Mouse (Mus musculus): ENCODE data around the gene Odf3b.

Gene Odf3b

DNA sequence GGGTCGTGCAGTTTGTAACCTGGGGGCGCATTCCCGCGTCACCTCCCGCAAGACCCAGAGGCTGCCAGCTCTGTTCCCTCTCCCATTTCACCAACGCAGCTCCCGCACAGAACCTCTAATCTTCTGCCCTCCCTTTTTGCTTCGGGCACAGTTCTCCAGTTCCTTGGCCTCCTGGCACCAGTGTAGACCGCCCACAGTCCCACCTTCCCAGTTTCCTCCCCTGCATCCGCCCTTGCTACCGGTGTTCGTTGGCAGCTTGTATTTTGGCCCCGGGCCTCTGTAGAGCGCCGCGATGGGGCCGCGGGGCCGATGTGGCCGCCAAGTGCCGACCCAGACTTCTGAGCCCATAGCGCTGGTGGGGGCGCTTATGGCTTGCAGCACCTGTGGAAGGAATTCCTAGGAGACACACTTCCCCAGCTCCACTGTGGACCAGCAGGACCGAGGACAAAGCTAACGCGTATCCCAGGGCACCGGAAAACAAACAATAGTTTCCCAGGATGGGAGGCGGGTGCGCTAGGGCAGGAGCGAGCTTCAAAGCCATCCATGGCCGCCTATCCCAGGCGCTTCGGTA is at the start of gene Odf3b:
Odf3b (minus strand) TSS at position 452 of the 571 bp plus-strand sequence.
- DNase-seq (ENCODE audit: low spot score): no peak

DNA sequence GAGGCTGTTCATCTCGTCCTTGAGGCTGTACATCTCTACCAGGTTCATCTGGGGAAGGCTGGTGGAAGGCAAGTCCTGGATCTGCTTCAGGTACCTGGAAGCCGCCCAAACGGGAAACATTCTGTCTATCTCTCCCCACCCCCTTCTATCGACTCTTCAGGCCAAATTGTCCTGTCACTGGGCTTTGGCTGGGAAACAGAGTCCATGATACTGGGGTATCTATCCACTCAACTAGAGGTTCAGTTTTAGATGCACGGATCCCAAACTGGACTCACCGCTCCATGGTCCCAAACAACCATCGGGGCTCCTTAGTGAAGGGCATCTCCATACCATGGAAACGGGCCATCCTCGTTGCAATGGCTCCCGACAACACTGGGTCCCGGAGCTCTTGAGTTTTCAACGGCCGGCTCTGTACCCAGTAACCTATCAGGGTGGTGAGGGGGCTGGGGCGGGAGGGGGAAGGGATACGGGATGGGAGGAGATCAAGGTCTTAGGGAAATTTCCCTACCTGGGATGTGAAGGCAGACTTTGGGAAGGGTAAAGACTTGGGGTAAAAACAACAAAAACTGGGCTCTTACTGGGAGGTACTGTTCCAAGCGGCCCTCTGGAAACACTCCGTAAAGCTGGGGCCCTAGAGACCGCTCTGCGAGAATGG is 49.2 kb upstream of the Odf3b start:
- no peak for DNase-seq (ENCODE audit: low spot score)

DNA sequence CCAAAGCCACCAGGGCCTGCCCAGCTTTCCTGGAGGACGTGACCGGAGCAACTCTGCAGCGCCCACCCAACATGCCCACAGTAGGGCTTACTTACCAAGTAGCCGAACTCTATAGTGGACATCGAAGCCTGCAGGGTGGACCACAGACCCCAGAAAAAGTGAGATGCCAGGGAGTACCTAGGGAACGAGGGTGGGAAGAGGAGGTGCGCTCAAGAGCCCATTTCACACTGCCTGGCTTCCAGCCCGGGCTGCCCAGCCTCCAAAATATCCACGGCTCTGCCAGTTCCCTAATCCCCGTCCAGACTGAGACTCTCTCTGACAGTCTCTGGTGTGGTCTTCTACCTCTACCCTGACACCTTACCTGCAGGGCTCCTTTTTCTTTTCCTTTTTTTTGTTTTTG is 47.6 kb upstream of the Odf3b start:
- no peak for DNase-seq (ENCODE audit: low spot score)

DNA sequence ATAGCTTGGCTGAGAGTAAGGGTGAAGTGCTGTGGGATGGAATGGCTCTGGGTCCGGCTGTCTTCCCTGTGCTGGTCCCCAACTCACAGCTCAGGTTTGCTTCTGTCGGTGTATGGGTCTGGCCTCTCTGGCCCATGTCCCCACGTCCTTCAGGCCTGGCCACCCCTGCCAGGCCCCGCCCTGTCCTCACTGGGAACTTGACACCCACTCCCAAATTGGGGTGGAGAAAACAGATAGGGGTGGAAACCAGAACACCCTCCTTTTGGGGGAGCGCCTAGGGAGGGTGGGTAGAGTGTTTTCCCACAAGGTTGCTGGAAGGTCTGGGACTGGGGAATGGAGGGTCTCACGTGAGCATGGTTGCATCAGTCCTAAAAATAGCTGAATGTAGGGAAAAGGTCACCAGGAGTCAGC is 46.6 kb upstream of the Odf3b start, which contains the start of gene Cpt1b:
Cpt1b (minus strand) TSS at position 153 of the 411 bp plus-strand sequence.
- no peak for DNase-seq (ENCODE audit: low spot score)

DNA sequence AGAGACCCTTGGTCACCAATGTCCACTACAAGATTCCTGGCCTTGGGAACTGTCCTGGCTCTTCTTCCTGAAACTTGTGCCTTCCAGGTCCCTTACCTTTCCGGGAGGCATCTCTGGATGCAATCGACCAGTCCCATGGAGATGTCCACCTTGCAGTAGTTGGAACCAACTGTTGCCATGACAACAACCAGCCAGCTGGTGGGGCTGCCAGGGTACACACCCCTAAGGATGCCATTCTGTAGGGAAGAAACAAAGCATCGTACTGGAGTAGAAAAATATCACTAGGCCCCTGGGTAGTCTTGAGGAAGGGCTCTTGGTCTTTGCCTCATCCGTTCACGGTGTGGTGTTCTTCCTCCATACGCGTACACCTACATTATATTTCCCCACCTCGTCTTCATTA is 45.5 kb upstream of the Odf3b start:
- DNase-seq (ENCODE audit: low spot score): no peak

DNA sequence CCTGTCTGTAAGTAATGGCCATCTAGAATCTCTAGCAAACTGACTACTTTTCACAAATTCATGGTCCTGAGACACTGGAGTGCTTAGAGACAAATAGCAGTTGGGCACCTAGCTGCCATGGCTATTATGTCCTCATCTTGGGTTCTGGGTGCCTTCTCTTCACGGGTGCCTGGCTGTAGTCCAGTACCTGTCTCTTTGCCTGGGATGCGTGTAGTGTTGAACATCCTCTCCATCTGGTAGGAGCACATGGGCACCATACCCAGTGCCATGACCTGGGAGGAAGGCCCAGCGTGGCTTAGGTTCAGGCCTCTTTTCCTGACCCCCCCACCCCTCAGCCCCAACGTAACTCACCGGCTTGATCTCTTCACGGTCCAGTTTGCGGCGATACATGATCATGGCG is 42.9 kb upstream of the Odf3b start:
- no peak for DNase-seq (ENCODE audit: low spot score)

DNA sequence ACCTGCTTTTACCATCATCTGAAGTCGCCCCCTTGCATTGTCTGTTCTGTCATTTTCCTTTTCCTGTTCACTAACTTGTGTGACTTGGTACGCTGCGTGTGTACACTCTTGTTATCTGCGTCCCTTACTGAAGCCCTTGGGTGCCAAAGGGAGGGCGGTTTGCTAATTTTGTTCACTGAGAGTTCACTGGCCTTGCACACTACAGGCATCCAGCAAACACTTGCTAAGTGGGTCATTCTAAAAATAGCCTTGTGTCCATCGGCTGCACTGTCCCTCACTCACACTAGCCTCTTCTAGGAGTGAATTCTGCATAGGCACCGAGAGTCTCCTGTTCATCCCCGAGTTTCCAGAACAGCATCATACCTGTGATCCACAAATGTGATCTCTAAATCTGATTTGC is 36.2 kb upstream of the Odf3b start:
- no peak for DNase-seq (ENCODE audit: low spot score)

DNA sequence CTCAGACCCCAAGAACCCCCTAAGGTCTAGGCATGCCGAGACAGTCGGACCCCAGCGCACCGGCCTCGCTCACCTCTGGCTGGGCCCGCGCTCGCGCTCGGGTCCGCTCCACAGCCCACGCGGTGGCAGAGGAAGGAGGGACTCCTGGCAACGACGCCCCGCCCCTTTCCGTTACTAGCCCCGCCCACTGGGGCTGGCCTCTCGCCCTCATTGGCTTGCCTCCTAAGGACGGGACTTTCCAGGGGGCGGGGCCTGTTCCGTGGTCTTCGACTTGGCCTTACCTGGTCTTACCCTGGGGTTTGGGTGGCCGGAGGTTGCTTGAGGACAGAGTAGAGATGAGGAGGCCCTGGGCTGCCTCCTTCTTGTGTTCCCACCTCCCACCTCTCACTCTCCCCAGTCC is 31.0 kb upstream of the Odf3b start, which contains the start of gene Syce3:
Syce3 (minus strand) TSS at position 386 of the 400 bp plus-strand sequence.
- no peak for DNase-seq (ENCODE audit: low spot score)

DNA sequence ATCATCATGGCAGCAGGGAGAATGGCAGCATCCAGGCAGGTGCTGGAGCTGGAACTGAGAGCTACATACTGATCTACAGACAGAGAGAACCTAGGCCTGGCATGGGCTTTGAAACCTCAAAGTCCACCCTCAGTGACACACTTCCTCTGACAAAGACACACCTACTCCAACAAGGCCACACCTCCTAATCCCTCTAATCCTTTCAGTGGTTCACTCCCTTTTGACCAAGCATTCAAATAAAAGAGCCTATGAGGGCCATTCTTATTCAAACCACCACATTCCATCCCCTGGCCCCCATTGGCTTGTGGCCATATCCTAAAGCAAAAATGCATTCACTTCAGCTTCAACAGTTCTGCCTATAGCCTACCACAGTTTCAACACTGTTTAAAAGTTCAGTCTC is 27.6 kb upstream of the Odf3b start:
- DNase-seq (ENCODE audit: low spot score): no peak

DNA sequence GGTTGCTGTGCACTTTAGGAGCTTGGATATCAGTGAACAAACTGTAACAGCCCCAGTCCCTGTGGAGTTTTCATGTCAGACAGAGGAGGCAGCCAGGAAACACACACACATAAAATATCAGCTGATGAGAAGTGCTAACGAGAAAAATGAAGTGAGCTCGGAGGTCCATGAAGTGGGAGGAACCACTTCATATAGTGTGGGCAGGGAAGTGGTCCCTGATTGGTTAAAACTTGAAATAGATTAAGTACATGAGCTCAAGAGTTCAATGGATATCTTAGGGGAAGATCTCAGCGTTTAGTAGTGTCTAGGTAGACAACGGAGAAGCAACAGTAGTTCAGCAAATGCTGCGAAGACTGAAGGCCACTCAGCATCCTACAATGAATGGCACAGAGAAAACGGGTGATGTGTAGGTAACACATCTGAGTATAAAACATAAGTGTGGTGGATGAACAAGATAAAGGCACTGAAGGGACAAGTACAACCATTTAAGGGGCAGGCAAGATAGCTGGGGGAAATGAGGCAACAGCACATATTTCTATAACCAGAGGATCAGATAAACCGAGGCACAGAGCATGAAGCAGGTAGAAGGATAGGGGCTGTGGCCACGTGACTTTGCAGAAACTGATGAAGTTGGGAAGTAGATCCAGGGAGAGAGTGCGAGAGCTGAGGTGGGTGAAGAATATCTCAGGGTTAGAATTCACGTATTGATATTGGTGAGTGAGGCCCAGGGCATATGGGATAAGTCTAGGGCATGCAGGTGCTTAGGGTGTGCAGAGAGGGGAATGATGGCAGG is 25.9 kb upstream of the Odf3b start:
- DNase-seq (ENCODE audit: low spot score): no peak

DNA sequence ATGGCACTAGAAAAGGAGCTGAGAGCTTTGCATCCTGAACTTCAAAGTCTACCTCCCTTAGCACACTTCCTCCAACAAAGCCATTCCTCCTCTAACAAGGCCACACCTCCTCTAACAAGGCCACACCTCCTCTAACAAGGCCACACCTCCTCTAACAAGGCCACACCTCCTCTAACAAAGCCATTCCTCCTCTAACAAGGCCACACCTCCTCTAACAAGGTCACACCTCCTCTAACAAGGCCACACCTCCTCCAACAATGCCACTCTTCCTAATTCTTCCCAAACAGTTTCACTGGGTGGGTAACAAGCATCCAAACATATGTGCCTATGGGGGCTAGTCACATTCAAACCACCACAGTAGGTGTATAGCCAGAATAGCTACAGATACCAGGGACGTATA is 23.4 kb upstream of the Odf3b start:
- no peak for DNase-seq (ENCODE audit: low spot score)

DNA sequence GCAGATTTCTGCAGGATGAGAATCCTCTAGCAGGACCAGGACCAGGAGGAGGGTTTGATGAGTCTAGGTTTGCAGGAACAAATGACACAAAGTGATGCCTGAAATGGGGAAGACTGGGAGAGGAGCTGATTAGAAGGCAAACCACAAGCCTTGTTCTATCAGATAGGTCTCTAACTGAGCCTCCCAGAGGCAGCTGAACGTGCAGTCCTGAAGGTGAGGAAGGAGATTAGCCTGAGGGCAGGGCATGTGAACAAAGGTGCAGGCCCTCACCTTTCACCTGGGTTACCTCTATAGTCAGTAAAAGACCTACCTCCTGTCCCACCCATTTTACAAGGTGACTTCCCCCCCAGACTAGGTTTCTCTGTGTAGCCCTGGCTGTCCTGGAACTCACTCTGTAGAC is 20.6 kb upstream of the Odf3b start:
- no peak for DNase-seq (ENCODE audit: low spot score)

DNA sequence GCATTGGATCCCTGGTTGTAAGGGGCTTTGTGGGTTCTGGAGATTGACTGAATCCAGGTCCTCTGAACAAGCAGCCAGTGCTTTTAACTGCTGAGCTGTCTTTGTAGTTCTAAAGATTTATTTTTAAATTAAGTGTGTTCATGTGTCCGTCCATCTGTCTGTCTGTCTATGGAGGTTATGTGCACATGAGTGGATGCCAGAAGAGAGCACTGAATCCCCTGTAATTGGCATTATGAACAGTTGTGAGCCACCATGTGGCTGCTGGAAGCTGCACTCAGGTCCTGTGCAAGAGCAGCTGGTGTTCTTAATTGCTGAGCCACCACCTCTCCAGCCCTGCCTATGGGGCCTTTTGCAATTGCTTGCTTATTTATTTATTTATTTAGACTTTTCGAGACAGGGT is 19.1 kb upstream of the Odf3b start:
- DNase-seq (ENCODE audit: low spot score): no peak

DNA sequence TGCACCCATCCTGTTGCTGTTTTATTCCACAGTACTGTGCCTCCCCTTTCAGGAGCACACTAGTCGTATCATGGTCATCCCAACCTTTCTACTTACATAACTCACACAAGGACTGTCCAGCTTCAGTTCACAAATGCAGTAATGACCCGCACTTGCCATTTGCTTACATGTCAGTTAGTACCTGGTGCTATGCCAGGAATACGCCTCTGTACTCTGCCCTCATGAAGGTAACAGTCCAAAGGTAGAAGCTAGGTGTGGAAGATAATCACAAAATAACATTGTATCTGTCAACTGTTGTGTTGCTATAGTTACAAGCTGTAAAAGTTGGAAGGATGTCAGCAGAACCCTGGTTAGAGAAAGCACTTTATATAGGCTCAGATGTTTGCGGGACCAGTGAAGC is 17.8 kb upstream of the Odf3b start:
- no peak for DNase-seq (ENCODE audit: low spot score)

DNA sequence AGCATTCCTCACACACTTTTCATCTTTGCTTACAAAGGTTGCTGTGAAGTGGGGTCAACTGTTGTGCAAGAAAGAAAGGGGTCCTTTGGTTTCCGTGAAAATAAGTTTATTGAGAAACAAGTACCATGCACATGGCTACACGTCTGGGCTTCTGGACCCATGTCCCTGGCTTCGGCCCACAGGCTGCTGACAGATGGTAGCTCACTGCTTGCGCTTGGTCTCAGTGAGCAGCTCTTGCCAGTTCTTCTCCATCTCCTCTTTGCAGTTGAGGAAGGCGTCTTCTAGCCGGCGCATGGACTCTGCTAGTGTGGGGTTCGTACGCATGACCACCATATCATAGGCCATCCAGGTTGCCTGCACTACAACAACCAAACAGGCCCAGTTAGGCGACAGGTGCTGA is 11.0 kb upstream of the Odf3b start:
- no peak for DNase-seq (ENCODE audit: low spot score)

DNA sequence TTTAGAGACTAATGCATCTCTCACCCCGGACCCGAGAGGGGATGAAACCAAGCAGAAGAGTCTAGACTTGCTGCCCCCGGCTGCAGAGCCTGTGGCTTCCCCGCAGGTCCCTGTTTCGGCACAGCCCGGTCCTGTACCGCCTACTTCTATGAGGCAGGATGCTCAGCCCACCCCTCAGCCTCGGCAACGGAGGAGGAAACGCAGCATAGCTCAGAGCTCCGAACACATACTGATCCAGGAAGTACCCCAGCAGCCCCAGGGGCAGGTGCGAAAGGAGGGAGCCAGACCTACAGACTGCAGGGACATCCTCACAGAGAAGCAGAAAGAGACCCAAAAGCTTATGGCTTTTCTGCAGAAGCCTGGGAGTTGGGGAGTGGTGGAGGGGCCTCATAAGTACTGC is 8.0 kb upstream of the Odf3b start:
- no peak for DNase-seq (ENCODE audit: low spot score)

DNA sequence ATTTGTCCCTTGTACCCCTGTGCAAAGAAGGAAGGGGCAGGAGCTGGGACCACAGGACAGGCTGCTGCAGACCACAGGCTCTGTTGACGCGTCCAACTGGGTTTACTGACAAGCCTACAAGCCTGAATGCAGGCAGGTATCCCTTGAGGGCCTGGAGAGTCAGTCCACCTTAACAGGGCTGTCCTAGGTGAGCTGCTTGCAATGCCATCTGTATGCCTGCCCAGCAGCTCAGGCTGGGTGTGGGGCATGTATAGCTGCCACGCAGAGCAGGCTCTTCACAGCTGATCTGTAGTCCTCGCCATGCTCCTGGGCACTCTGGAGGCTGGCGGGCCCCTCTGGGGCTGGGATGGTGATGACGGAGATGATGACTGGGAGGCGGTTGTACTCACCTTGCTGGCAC is 5.5 kb upstream of the Odf3b start, which contains the start of gene Klhdc7b:
Klhdc7b (plus strand) TSS at position 301 of the 400 bp plus-strand sequence.
- DNase-seq (ENCODE audit: low spot score): no peak

DNA sequence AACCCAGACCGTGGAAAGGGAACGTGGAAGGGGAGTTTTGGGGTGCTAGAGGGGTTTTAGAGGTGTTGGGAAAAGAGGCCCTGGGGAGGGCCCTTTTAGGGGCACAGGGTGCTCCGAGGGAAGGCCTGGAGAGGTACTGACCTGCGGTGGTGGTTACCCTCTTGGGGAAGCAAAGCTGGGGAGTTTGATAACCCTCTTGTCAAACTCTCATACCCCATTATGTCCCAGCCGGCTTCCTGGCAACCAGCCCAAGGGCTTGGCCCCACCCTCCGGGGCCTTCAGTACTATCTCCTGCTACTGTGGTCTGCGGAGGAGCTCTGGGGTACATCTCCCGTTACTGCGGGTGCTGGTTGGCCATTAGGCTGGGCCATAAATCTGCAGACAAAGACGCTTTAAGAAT is 347 bp upstream of the Odf3b start:
- no peak for DNase-seq (ENCODE audit: low spot score)

DNA sequence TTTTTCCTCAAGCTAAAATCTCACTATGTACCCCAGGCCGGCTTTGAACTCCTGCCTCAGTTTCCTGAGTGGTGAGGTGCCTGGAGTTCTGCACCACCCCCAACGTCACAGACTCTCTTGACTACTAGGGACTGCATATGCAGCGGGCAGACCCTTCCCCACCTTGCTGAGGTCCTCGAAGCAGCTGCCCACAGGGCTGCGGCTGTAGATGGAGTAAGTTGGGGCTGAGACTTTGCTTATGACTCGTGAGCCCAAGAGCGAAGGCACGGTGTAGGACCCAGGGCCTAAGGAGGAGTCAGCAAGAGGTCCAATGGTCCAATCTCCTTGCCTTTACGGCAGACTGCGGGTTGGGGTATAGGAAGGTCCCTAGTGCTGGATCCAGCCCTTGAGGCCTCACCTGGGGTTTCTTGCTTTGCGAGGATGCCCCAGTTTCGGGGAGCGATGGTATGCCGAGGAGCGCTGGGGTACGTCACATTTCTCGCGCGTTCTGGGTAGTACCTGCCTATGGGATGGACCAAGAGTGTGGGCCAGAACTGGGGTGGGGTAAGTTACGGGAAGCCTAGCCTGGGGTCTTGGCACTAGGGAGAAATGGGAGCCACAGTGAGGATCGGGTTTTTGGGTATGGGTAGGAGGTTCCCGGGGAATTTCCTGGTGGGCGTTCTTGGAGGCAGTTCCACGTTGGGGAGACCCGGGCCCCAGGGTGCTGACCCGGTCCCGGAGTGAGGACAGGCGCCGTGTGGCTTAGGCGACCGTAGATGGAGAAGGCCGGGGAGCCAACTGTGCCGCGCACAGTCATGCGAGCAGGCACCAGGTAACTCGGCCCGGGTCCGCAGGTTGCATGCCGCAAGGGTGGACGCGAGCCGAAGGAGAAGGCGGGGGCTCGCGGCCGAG is 899 bp downstream of the Odf3b start:
- DNase-seq (ENCODE audit: low spot score): no peak

DNA sequence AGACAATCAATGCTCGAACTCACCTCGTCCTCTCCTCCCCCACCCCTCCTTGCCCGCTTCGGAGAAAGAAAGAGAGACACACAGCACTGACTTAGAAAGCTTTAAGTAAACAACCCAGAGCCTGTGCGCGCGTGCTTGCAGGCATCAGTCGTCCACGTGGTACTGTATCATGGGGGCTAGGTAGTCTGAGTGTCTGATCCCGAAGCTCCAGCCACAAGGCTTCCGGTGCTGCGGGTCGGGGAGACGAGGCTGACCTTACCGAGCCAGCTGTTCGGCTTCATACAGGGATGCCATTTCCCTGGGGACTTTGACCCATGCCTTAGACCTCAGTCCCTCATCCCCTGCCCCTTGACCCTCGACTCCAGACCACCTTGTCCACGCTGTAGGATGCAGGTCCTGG is 1.7 kb downstream of the Odf3b start:
- no peak for DNase-seq (ENCODE audit: low spot score)

DNA sequence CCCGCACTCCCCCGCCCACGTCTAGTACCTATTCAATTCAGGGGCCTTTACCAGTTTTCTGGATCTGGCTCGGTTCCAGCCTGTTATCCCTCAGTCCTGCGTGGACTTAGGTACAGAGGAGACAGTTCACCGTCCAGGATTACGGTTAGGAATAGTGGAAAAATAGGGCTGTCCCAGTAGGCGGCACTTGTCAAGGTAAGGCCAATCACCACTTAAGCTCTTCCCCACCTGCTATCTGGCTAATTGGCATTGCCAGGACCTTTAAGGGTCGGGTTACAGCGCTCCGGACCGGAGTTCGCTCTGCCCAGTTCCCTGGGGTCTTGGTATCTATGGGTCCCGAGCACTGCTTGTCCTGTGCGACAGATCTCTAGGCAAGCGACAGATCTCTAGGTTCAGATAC is 2.1 kb downstream of the Odf3b start, which contains the start of gene Tymp:
Tymp (minus strand) TSS at position 83 of the 400 bp plus-strand sequence.
- DNase-seq (ENCODE audit: low spot score): no peak

DNA sequence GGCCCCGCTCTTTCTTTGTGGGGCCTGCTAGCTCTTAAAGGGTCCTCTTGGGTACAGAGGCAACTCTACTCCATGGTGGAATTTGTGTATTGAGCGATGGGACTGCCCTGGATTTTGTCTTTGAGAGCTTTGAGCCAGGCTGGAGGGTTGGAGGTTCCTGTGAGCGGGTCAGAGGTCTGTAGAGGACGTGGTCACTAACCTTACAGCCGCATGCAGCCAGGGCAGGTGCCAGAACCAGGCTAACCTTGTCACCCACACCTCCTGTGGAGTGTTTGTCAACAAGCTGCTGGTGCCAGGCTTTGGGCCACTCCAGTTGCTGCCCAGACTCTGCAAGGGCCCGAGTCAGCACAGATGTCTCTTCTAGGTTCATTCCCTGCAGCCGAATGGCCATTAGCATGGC is 3.0 kb downstream of the Odf3b start:
- DNase-seq (ENCODE audit: low spot score): no peak

Measured in urinary bladder, postnatal 10 days (tissue).